Mouse (Mus musculus) midbrain, embryonic 11.5 days (tissue): ENCODE data around the gene Olfr569. TPM values are rescaled to one million over a fixed set of nuclear protein-coding genes. Genes with fewer than 3 reads are reported as not detected.

Source experiments
- ATAC-seq: fragments of 200-750 bp; cut with Nextera tagmentation; 2 replicates; pipeline ENCODE4 v1.8.0; 2017; ENCODE audit warnings: moderate TSS enrichment, moderate library complexity; ENCODE audit not compliant: low FRiP score
- DNase-seq: peaks from one replicate; pipeline ENCODE4 v3.0.0; 2015; ENCODE audit warnings: low spot score; ENCODE audit errors: missing footprints
- H3K27ac ChIP-seq: fragments of 300-500 bp; sonication (generic); 2 replicates; pipeline ENCODE4 v1.5.1; 2014; ENCODE audit warnings: low read depth, low read length
- H3K27me3 ChIP-seq: fragments of 300-500 bp; sonication (generic); 2 replicates; pipeline ENCODE4 v1.6.1; 2014; ENCODE audit warnings: mild to moderate bottlenecking, low read length, moderate library complexity, mixed read lengths; ENCODE audit not compliant: control insufficient read depth, insufficient read depth
- H3K36me3 ChIP-seq: fragments of 300-500 bp; sonication (generic); 2 replicates; pipeline ENCODE4 v1.6.1; 2014; ENCODE audit warnings: mild to moderate bottlenecking, low read length, moderate library complexity, mixed read lengths; ENCODE audit not compliant: control insufficient read depth, insufficient read depth
- H3K4me1 ChIP-seq: fragments of 300-500 bp; sonication (generic); 2 replicates; pipeline ENCODE4 v1.6.1; 2014; ENCODE audit warnings: low read length; ENCODE audit not compliant: control insufficient read depth, insufficient read depth
- H3K4me2 ChIP-seq: fragments of 300-500 bp; sonication (generic); 2 replicates; pipeline ENCODE4 v1.6.1; 2014; ENCODE audit warnings: mild to moderate bottlenecking, moderate library complexity
- H3K4me3 ChIP-seq: fragments of 300-500 bp; sonication (generic); 2 replicates; pipeline ENCODE4 v1.5.1; 2014; ENCODE audit warnings: low read depth, low read length
- H3K9ac ChIP-seq: fragments of 300-500 bp; sonication (generic); 2 replicates; pipeline ENCODE4 v1.6.1; 2014; ENCODE audit warnings: low read length
- H3K9me3 ChIP-seq: fragments of 300-500 bp; sonication (generic); 2 replicates; pipeline ENCODE4 v1.6.1; 2016; ENCODE audit warnings: low read length; ENCODE audit not compliant: control insufficient read depth
- WGBS: fragments of 180-500 bp; shearing (Covaris S2); extraction: QIAGEN DNeasy Blood & Tissue Kit; methylation state at CpG from one replicate; pipeline ENCODE4 v1.1.7; 2014; 5-methylcytosine and 5-hydroxymethylcytosine counted together
- polyA plus RNA-seq: library from polyadenylated mRNA; unstranded; fragments of >200 nt; fragmentation: Nextera tagmentation; extraction: Ambion mirVana; gene quantifications from 2 replicates; pipeline ENCODE4 v1.2.1, GENCODE M21; 2014

The Olfr569 gene
- polyA plus RNA-seq: not detected in 2 replicates

DNA sequence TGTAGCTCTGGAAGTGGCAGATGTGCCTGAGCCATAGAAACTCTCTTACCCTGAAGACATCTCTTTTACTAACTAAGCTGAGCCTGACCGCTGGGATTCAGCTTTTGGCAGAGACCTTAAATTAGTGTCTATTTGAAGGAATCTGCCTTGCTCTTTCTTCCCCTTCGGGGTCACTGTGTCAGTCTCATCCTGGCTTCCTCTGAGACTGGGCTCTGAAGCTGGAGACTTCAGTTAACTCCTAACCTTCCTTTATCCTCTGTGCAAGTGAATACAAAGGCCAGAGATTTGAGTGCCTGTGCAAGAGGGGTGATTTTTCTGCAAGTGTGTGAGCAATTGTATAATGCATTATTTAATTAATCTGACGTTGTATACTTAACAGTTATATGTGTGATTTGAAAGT is at the start of gene Olfr569:
Gene Olfr569 (minus strand): TSS at position 101 of the 400 bp plus-strand sequence.
- H3K27me3 ChIP-seq: no peaks in the 10 kb centered on the region
- H3K9ac ChIP-seq: no peak within 1 kb of the TSS
- no peaks in the 10 kb centered on the region for H3K36me3 ChIP-seq
- 75% methylated on average over 3 of the region's 3 CpGs for WGBS
- H3K27ac ChIP-seq: no peak within 1 kb of the TSS
- H3K4me2 ChIP-seq: no peak within 1 kb of the TSS
- H3K4me3 ChIP-seq: no peak within 1 kb of the TSS
- DNase-seq (no peak), ATAC-seq (no peak)
- no peaks in the 10 kb centered on the region for H3K4me1 ChIP-seq
- H3K9me3 ChIP-seq: no peaks in the 10 kb centered on the region

- WGBS: 76% methylated on average over 3 of the region's 3 CpGs
These were observed 36.4 kb upstream of the Olfr569 start for GRCm38 (mm10) chr7:102927105-102927504.

GRCm38 (mm10) chr7:102924109-102924508 is 33.4 kb upstream of the Olfr569 start, which contains the start of gene Olfr572:
TSS of gene Olfr572 (plus strand) at chr7:102924409.
- Histone ChIP-seq H3K4me2 (no peak within 1 kb of the TSS), H3K27me3 (no peaks in the 10 kb centered on the region), H3K27ac (no peak within 1 kb of the TSS), H3K36me3 (no peaks in the 10 kb centered on the region), H3K9me3 (no peaks in the 10 kb centered on the region), H3K4me1 (no peaks in the 10 kb centered on the region), H3K4me3 (no peak within 1 kb of the TSS), H3K9ac (no peak within 1 kb of the TSS)
- WGBS: 79% methylated on average over 1 of the region's 1 CpGs
- ATAC-seq (no peak), DNase-seq (no peak)

More at GRCm38 (mm10) chr7:102927105-102927504, 36.4 kb upstream of the Olfr569 start:
- H3K9ac ChIP-seq: no peak overlapping the region
- ATAC-seq: no peak
- no peak overlapping the region for H3K27ac ChIP-seq
- H3K36me3 ChIP-seq: no peaks in the 10 kb centered on the region
- H3K9me3 ChIP-seq: no peaks in the 10 kb centered on the region
- no peak overlapping the region for H3K4me2 ChIP-seq
- no peaks in the 10 kb centered on the region for H3K4me1 ChIP-seq
- no peak overlapping the region for H3K4me3 ChIP-seq
- no peak for DNase-seq
- no peaks in the 10 kb centered on the region for H3K27me3 ChIP-seq

DNA sequence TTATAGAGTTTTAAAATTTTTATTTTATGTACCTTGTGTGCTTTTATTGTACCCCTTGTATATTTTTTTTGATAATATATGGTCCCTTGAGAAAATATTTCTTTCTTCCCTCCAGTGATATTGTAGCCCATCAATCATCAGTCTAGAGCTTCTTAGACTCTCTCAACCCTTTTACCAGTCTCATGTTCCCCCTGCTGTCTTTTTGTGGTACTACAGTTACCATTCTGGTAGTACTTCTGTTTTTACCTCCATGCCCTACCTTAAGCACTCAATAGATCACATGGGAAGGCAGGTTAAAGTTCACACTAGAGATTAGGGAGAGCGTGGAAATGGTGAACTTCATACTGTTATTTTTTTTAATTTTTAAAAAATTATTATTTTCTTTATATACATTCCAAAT is 28.9 kb upstream of the Olfr569 start:
- no peaks in the 10 kb centered on the region for H3K9me3 ChIP-seq
- no peaks in the 10 kb centered on the region for H3K27me3 ChIP-seq
- ATAC-seq (peak; percentile 84), DNase-seq (peak; percentile 93)
- H3K4me1 ChIP-seq: no peaks in the 10 kb centered on the region
- no peak overlapping the region for H3K4me3 ChIP-seq
- H3K4me2 ChIP-seq: no peak overlapping the region
- no peak overlapping the region for H3K27ac ChIP-seq
- no peak overlapping the region for H3K9ac ChIP-seq
- 6% methylated on average over 1 of the region's 1 CpGs for WGBS
- no peaks in the 10 kb centered on the region for H3K36me3 ChIP-seq

GRCm38 (mm10) chr7:102917032-102917875 is 26.6 kb upstream of the Olfr569 start, which contains the start of gene Olfr571:
TSS of gene Olfr571 (minus strand) at chr7:102917536.
- WGBS: 69% methylated on average over 4 of the region's 4 CpGs
- no peak within 1 kb of the TSS for H3K4me2 ChIP-seq
- no peaks in the 10 kb centered on the region for H3K36me3 ChIP-seq
- no peak for DNase-seq
- no peak within 1 kb of the TSS for H3K27ac ChIP-seq
- peak; percentile 78 for ATAC-seq
- no peaks in the 10 kb centered on the region for H3K9me3 ChIP-seq
- H3K9ac ChIP-seq: no peak within 1 kb of the TSS
- no peaks in the 10 kb centered on the region for H3K4me1 ChIP-seq
- H3K4me3 ChIP-seq: no peak within 1 kb of the TSS
- H3K27me3 ChIP-seq: no peaks in the 10 kb centered on the region

- Histone ChIP-seq H3K36me3 (no peaks in the 10 kb centered on the region), H3K9me3 (no peaks in the 10 kb centered on the region), H3K4me1 (no peaks in the 10 kb centered on the region), H3K4me3 (no peak overlapping the region), H3K9ac (no peak overlapping the region), H3K27me3 (no peaks in the 10 kb centered on the region), H3K4me2 (no peak overlapping the region), H3K27ac (no peak overlapping the region)
- ATAC-seq: no peak
- no peak for DNase-seq
- 81% methylated on average over 5 of the region's 5 CpGs for WGBS
These were observed 25.7 kb upstream of the Olfr569 start for GRCm38 (mm10) chr7:102916405-102916804.

- 63% methylated on average over 1 of the region's 1 CpGs for WGBS
- no peaks in the 10 kb centered on the region for H3K9me3 ChIP-seq
- no peaks in the 10 kb centered on the region for H3K27me3 ChIP-seq
- no peak overlapping the region for H3K4me2 ChIP-seq
- no peak overlapping the region for H3K27ac ChIP-seq
- no peak overlapping the region for H3K9ac ChIP-seq
- ATAC-seq: no peak
- H3K36me3 ChIP-seq: no peaks in the 10 kb centered on the region
- DNase-seq: no peak
- H3K4me1 ChIP-seq: no peaks in the 10 kb centered on the region
- no peak overlapping the region for H3K4me3 ChIP-seq
These were observed 24.6 kb upstream of the Olfr569 start for GRCm38 (mm10) chr7:102915261-102915660.

GRCm38 (mm10) chr7:102876822-102877221 is 13.9 kb downstream of the Olfr569 start, which contains the start of gene Olfr568:
TSS of gene Olfr568 (plus strand) at chr7:102877122.
- DNase-seq: no peak
- H3K4me1 ChIP-seq: no peaks in the 10 kb centered on the region
- ATAC-seq: no peak
- no peak within 1 kb of the TSS for H3K27ac ChIP-seq
- no peak within 1 kb of the TSS for H3K9ac ChIP-seq
- H3K4me2 ChIP-seq: no peak within 1 kb of the TSS
- H3K36me3 ChIP-seq: no peaks in the 10 kb centered on the region
- H3K4me3 ChIP-seq: no peak within 1 kb of the TSS
- H3K27me3 ChIP-seq: no peaks in the 10 kb centered on the region
- H3K9me3 ChIP-seq: no peaks in the 10 kb centered on the region

- ATAC-seq: no peak
- H3K4me2 ChIP-seq: no peak within 1 kb of the TSS
- H3K27me3 ChIP-seq: no peaks in the 10 kb centered on the region
- no peak within 1 kb of the TSS for H3K27ac ChIP-seq
- WGBS: 87% methylated on average over 1 of the region's 1 CpGs
- H3K4me3 ChIP-seq: no peak within 1 kb of the TSS
- no peaks in the 10 kb centered on the region for H3K4me1 ChIP-seq
- H3K36me3 ChIP-seq: no peaks in the 10 kb centered on the region
- DNase-seq: no peak
- no peaks in the 10 kb centered on the region for H3K9me3 ChIP-seq
- H3K9ac ChIP-seq: no peak within 1 kb of the TSS
These were observed 32.0 kb downstream of the Olfr569 start, which contains the start of gene Olfr566 for GRCm38 (mm10) chr7:102858665-102859064. TSS of gene Olfr566 (minus strand) at chr7:102858765.
